Mouse (Mus musculus): ENCODE measurements around the gene Cd207. TPM values are rescaled to one million over a fixed set of nuclear protein-coding genes. Genes with fewer than 3 reads are reported as not detected.

Cd207 gene
- polyA plus RNA-seq, 1 experiment from 2014 or later: not detected

- Histone ChIP-seq H3K9me3 (ENCODE audit: control insufficient read depth, low read length) (no peaks in the 10 kb centered on the region), H3K36me3 (ENCODE audit: control insufficient read depth, insufficient read depth, low read length) (no peaks in the 10 kb centered on the region), H3K27ac (ENCODE audit: low read depth, low read length) (no peak within 1 kb of the TSS), H3K4me1 (ENCODE audit: control insufficient read depth, insufficient read depth, low read length) (peaks cover 6% of the 10 kb centered on the region; the same call in 1 of the 2 replicates), H3K4me2 (ENCODE audit: low read depth) (peak within 1 kb of the TSS; percentile 61), H3K27me3 (ENCODE audit: control insufficient read depth, insufficient read depth, low read length) (peaks cover 100% of the 10 kb centered on the region), H3K4me3 (ENCODE audit: low read depth, low read length) (peak within 1 kb of the TSS; percentile 37), H3K9ac (ENCODE audit: low read length) (no peak within 1 kb of the TSS)
- DNase-seq (ENCODE audit: low spot score): peak; percentile 86
- peak; percentile 91 for ATAC-seq (ENCODE audit: insufficient read depth, low FRiP score, low TSS enrichment)
- WGBS: under 1% methylated on average over 45 of the region's 46 CpGs
These were observed 33.5 kb upstream of the Cd207 start, which contains the start of gene Vax2 for GRCm38 (mm10) chr6:83711067-83711675. Gene Vax2 (plus strand): TSS chr6:83711264.

- Histone ChIP-seq H3K27ac (ENCODE audit: low read depth, low read length) (no peak overlapping the region), H3K9me3 (ENCODE audit: control insufficient read depth, low read length) (no peaks in the 10 kb centered on the region), H3K36me3 (ENCODE audit: control insufficient read depth, insufficient read depth, low read length) (no peaks in the 10 kb centered on the region), H3K4me1 (ENCODE audit: control insufficient read depth, insufficient read depth, low read length) (peaks cover 6% of the 10 kb centered on the region; the same call in 1 of the 2 replicates), H3K4me2 (ENCODE audit: low read depth) (peak overlapping the region; percentile 61), H3K27me3 (ENCODE audit: control insufficient read depth, insufficient read depth, low read length) (peaks cover 100% of the 10 kb centered on the region), H3K9ac (ENCODE audit: low read length) (no peak overlapping the region), H3K4me3 (ENCODE audit: low read depth, low read length) (peak overlapping the region; percentile 37; the same call in 1 of the 2 replicates)
- peak; percentile 62 for ATAC-seq (ENCODE audit: insufficient read depth, low FRiP score, low TSS enrichment)
- DNase-seq (ENCODE audit: low spot score): no peak
- under 1% methylated on average over 32 of the region's 32 CpGs for WGBS
These were observed 32.9 kb upstream of the Cd207 start for GRCm38 (mm10) chr6:83710361-83711066.

DNA sequence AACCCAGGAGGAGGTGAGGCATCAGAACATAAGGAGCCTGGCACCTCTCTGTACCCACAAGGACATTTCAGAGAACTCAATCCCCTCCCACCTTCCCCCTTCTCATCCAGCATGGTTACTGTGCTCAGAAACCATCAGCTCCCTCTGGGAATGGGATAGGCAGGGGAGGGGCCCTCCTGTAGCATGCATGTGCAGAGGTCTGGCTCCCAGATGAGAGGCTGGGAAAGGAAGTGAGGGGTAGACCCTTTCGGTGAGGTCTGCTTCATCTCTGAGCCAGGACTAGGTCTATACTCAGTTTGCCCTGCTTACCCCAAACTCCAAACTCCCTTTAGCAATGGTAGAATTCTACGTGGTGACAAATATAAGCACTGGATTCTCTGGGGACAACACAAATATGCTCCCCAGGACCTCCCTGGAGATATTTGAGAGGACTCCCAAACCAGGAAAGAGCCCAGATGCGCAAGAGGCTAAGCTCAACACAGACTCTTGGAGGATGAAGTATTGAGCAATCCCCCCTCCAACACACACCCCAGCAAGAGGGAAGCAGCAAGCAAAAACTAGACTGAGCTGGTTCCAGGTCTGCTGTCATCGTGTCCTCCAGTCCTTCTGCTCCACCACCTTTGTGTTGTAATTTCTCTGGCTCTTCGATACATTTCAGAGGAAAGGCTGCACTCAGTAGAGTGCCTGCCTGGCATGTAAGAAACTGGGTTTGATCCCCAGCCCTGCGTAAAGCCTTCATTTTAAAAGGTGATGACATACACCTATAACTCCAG is 30.3 kb upstream of the Cd207 start:
- no peak for ATAC-seq (ENCODE audit: insufficient read depth, low FRiP score, low TSS enrichment)
- H3K36me3 ChIP-seq (ENCODE audit: control insufficient read depth, insufficient read depth, low read length): no peaks in the 10 kb centered on the region
- no peak overlapping the region for H3K4me3 ChIP-seq (ENCODE audit: low read depth, low read length)
- WGBS: 4% methylated on average over 6 of the region's 6 CpGs
- DNase-seq (ENCODE audit: low spot score): peak; percentile 8
- H3K4me2 ChIP-seq (ENCODE audit: low read depth): no peak overlapping the region
- no peaks in the 10 kb centered on the region for H3K9me3 ChIP-seq (ENCODE audit: control insufficient read depth, low read length)
- no peak overlapping the region for H3K9ac ChIP-seq (ENCODE audit: low read length)
- H3K27ac ChIP-seq (ENCODE audit: low read depth, low read length): no peak overlapping the region
- peaks cover 100% of the 10 kb centered on the region for H3K27me3 ChIP-seq (ENCODE audit: control insufficient read depth, insufficient read depth, low read length)
- peaks cover 6% of the 10 kb centered on the region; the same call in 1 of the 2 replicates for H3K4me1 ChIP-seq (ENCODE audit: control insufficient read depth, insufficient read depth, low read length)

- H3K27ac ChIP-seq (ENCODE audit: low read depth, low read length): no peak overlapping the region
- no peak overlapping the region for H3K4me2 ChIP-seq (ENCODE audit: low read depth)
- H3K36me3 ChIP-seq (ENCODE audit: control insufficient read depth, insufficient read depth, low read length): no peaks in the 10 kb centered on the region
- WGBS: 16% methylated on average over 5 of the region's 5 CpGs
- no peak overlapping the region for H3K9ac ChIP-seq (ENCODE audit: low read length)
- ATAC-seq (ENCODE audit: insufficient read depth, low FRiP score, low TSS enrichment): no peak
- H3K4me3 ChIP-seq (ENCODE audit: low read depth, low read length): no peak overlapping the region
- H3K9me3 ChIP-seq (ENCODE audit: control insufficient read depth, low read length): no peaks in the 10 kb centered on the region
- H3K4me1 ChIP-seq (ENCODE audit: control insufficient read depth, insufficient read depth, low read length): no peaks in the 10 kb centered on the region
- H3K27me3 ChIP-seq (ENCODE audit: control insufficient read depth, insufficient read depth, low read length): peaks cover 95% of the 10 kb centered on the region
- no peak for DNase-seq (ENCODE audit: low spot score)
These were observed 27.0 kb upstream of the Cd207 start for GRCm38 (mm10) chr6:83704701-83705100.

DNA sequence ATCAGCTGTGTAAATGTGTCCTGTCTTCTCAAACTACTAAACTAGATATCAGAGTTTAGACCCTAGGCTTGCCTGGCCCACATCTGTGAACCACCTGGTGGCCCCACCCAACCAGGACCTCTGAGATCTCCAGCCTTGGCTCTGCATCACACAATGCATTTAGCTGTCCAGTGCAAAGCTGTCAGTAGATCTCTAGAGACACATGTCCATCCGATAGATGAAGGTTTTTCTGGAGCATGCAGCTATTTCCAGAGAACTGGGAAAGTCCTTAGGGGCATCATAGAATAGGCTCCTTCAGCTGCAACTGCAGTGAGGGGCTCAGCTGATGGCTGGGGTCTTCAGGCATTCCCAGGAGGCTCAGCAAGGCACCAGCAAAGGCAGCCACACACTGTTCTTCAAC is 26.6 kb upstream of the Cd207 start:
- Histone ChIP-seq H3K27ac (ENCODE audit: low read depth, low read length) (no peak overlapping the region), H3K27me3 (ENCODE audit: control insufficient read depth, insufficient read depth, low read length) (peaks cover 95% of the 10 kb centered on the region), H3K4me2 (ENCODE audit: low read depth) (no peak overlapping the region), H3K4me3 (ENCODE audit: low read depth, low read length) (no peak overlapping the region), H3K4me1 (ENCODE audit: control insufficient read depth, insufficient read depth, low read length) (no peaks in the 10 kb centered on the region), H3K9me3 (ENCODE audit: control insufficient read depth, low read length) (no peaks in the 10 kb centered on the region), H3K36me3 (ENCODE audit: control insufficient read depth, insufficient read depth, low read length) (no peaks in the 10 kb centered on the region), H3K9ac (ENCODE audit: low read length) (no peak overlapping the region)
- ATAC-seq (ENCODE audit: insufficient read depth, low FRiP score, low TSS enrichment): no peak
- WGBS: 11% methylated on average over 1 of the region's 1 CpGs
- DNase-seq (ENCODE audit: low spot score): no peak

- Histone ChIP-seq H3K4me1 (ENCODE audit: control insufficient read depth, insufficient read depth, low read length) (no peaks in the 10 kb centered on the region), H3K27ac (ENCODE audit: low read depth, low read length) (no peak overlapping the region), H3K9me3 (ENCODE audit: control insufficient read depth, low read length) (no peaks in the 10 kb centered on the region), H3K4me3 (ENCODE audit: low read depth, low read length) (no peak overlapping the region), H3K36me3 (ENCODE audit: control insufficient read depth, insufficient read depth, low read length) (no peaks in the 10 kb centered on the region), H3K4me2 (ENCODE audit: low read depth) (no peak overlapping the region), H3K27me3 (ENCODE audit: control insufficient read depth, insufficient read depth, low read length) (peaks cover 95% of the 10 kb centered on the region), H3K9ac (ENCODE audit: low read length) (no peak overlapping the region)
- 1% methylated on average over 10 of the region's 10 CpGs for WGBS
- DNase-seq (ENCODE audit: low spot score) (no peak), ATAC-seq (ENCODE audit: insufficient read depth, low FRiP score, low TSS enrichment) (no peak)
These were observed 26.0 kb upstream of the Cd207 start for GRCm38 (mm10) chr6:83703722-83704078.

DNA sequence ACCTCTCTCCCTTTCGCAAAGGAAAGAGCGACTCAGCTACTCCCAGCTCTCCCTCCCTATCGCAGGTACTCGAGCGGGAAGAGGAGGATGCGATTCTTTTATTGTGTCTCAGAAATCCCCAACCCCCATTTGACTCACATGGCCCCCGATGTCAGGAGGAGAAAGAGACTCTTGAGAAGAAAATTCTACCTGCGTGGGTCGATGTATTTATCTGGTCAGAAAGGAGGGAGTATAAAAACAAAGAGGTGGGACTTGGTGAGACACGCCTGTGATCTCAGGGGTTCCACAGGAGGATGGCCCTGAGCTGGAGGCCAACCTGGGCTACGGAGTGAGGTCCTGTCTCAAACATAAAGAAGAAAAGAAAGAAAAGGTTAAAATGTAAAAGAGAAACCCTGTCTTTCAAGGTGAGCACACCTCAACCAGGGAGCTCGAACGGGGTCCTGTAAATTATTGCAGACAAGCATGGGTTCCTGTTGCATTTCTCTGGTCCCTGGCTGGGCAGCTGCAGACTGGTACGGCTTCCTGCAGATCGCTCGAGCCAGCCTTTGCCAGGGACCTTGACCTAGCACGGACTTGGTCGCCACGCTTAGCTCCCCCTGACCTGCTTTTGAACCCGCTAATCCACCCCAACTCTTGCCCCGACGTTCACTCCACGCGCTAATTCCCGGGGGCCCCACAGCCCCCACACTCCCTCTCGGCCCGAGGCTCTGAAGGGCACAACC is 25.5 kb upstream of the Cd207 start:
- no peak for DNase-seq (ENCODE audit: low spot score)
- H3K36me3 ChIP-seq (ENCODE audit: control insufficient read depth, insufficient read depth, low read length): no peaks in the 10 kb centered on the region
- no peak overlapping the region for H3K4me3 ChIP-seq (ENCODE audit: low read depth, low read length)
- ATAC-seq (ENCODE audit: insufficient read depth, low FRiP score, low TSS enrichment): no peak
- no peak overlapping the region for H3K4me2 ChIP-seq (ENCODE audit: low read depth)
- no peaks in the 10 kb centered on the region for H3K4me1 ChIP-seq (ENCODE audit: control insufficient read depth, insufficient read depth, low read length)
- H3K27me3 ChIP-seq (ENCODE audit: control insufficient read depth, insufficient read depth, low read length): peaks cover 94% of the 10 kb centered on the region
- H3K9me3 ChIP-seq (ENCODE audit: control insufficient read depth, low read length): no peaks in the 10 kb centered on the region
- no peak overlapping the region for H3K9ac ChIP-seq (ENCODE audit: low read length)
- H3K27ac ChIP-seq (ENCODE audit: low read depth, low read length): no peak overlapping the region
- WGBS: under 1% methylated on average over 27 of the region's 27 CpGs

DNA sequence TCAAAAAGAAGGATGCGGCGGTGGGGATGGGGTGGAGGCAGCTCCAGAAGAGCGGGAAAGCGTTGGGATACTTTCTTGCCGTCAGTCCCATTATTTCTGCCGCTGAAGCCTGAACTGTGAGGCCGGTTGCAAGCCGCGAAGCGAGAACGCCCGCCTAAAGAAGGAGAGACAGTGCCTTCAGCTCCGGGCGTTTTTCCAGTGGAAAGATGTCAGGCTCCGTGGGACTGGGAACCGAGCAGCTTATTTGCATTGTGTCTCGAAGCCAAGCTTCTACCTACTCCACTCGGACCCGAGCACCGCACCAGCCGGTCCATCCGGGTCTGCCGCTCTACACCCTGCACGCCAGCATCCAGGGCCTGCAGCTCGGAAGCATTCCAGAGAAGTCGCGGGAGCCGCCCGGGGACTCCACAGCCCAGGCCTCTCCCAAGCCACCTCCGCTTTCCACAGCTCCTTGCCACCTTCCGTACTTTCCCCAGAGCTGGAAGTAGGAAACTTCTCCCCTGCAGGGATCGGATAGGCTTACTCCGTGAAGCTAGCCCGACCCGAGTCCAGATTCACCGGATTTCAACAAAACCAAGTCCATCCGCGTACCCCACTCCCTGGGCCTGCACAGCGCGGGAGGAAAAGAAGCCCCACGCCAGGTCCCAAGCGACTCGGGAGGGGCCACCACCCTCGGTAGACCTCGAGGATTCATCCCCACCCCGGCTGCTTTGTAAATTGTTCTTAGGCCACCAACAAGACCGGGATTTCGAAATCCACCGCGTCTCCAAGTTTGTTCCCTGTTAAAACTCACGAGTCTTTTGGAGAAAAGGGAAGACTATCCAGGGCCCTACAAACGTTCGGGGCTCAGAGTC is 24.7 kb upstream of the Cd207 start:
- ATAC-seq (ENCODE audit: insufficient read depth, low FRiP score, low TSS enrichment): no peak
- Histone ChIP-seq H3K4me3 (ENCODE audit: low read depth, low read length) (no peak overlapping the region), H3K36me3 (ENCODE audit: control insufficient read depth, insufficient read depth, low read length) (no peaks in the 10 kb centered on the region), H3K4me1 (ENCODE audit: control insufficient read depth, insufficient read depth, low read length) (no peaks in the 10 kb centered on the region), H3K9me3 (ENCODE audit: control insufficient read depth, low read length) (no peaks in the 10 kb centered on the region), H3K27ac (ENCODE audit: low read depth, low read length) (no peak overlapping the region), H3K9ac (ENCODE audit: low read length) (no peak overlapping the region; the same call in 1 of the 2 replicates), H3K4me2 (ENCODE audit: low read depth) (no peak overlapping the region), H3K27me3 (ENCODE audit: control insufficient read depth, insufficient read depth, low read length) (peaks cover 94% of the 10 kb centered on the region)
- peak; percentile 64 for DNase-seq (ENCODE audit: low spot score)
- WGBS: under 1% methylated on average over 53 of the region's 53 CpGs

Data from neural tube, embryonic 11.5 days (tissue).